Mouse (Mus musculus): ENCODE results near the gene Sstr3. TPM values are rescaled to one million over a fixed set of nuclear protein-coding genes. Genes with fewer than 3 reads are reported as not detected.

Gene Sstr3
- polyA plus RNA-seq, 1 experiment from 2014 or later = 0.58 TPM

- H3K9ac ChIP-seq = no peak overlapping the region
- no peaks in the 10 kb centered on the region for H3K9me3 ChIP-seq (replicated peaks)
- no peaks in the 10 kb centered on the region for H3K27me3 ChIP-seq
- peaks cover 49% of the 10 kb centered on the region for H3K4me1 ChIP-seq
- 0 out of 2 replicates have a peak, but pooled peaks cover 9% of the 10 kb centered on the region for H3K36me3 ChIP-seq
- H3K4me3 ChIP-seq (replicated peaks) = no peak overlapping the region
- 73% methylated on average over 7 of the region's 7 CpGs for WGBS
- ATAC-seq (replicated peaks; ENCODE audit: low FRiP score) = no peak
- 0 out of 2 replicates have a peak overlapping the region, but pooled peaks have one; percentile 91 for H3K27ac ChIP-seq
- H3K4me2 ChIP-seq = peak overlapping the region; percentile 73
These were observed 16.5 kb downstream of the Sstr3 start for GRCm38 (mm10) chr15:78527973-78528372.

- no peak for ATAC-seq (replicated peaks; ENCODE audit: low FRiP score)
- Histone ChIP-seq H3K27ac (no peak overlapping the region), H3K4me3 (replicated peaks) (no peak overlapping the region), H3K4me2 (no peak overlapping the region), H3K9me3 (replicated peaks) (no peaks in the 10 kb centered on the region), H3K4me1 (peaks cover 29% of the 10 kb centered on the region), H3K9ac (no peak overlapping the region), H3K36me3 (0 out of 2 replicates have a peak, but pooled peaks cover 9% of the 10 kb centered on the region), H3K27me3 (no peaks in the 10 kb centered on the region)
- WGBS = 89% methylated on average over 5 of the region's 5 CpGs
These were observed 20.3 kb downstream of the Sstr3 start for GRCm38 (mm10) chr15:78524163-78524562.

GRCm38 (mm10) chr15:78521892-78522291 lies 22.6 kb downstream of the Sstr3 start:
- no peaks in the 10 kb centered on the region for H3K9me3 ChIP-seq (replicated peaks)
- no peak overlapping the region for H3K27ac ChIP-seq
- 73% methylated on average over 6 of the region's 6 CpGs for WGBS
- H3K4me3 ChIP-seq (replicated peaks) = no peak overlapping the region
- H3K4me1 ChIP-seq = peaks cover 13% of the 10 kb centered on the region
- H3K4me2 ChIP-seq = no peak overlapping the region
- no peaks in the 10 kb centered on the region for H3K27me3 ChIP-seq
- no peak overlapping the region for H3K9ac ChIP-seq
- no peak for ATAC-seq (replicated peaks; ENCODE audit: low FRiP score)
- H3K36me3 ChIP-seq = 0 out of 2 replicates have a peak, but pooled peaks cover 9% of the 10 kb centered on the region

- no peak overlapping the region for H3K27ac ChIP-seq
- H3K4me3 ChIP-seq (replicated peaks) = no peak overlapping the region
- 71% methylated on average over 8 of the region's 8 CpGs for WGBS
- no peaks in the 10 kb centered on the region for H3K9me3 ChIP-seq (replicated peaks)
- H3K4me1 ChIP-seq = peaks cover 14% of the 10 kb centered on the region
- H3K4me2 ChIP-seq = no peak overlapping the region
- 0 out of 2 replicates have a peak, but pooled peaks cover 9% of the 10 kb centered on the region for H3K36me3 ChIP-seq
- no peak for ATAC-seq (replicated peaks; ENCODE audit: low FRiP score)
- no peak overlapping the region for H3K9ac ChIP-seq
- H3K27me3 ChIP-seq = no peaks in the 10 kb centered on the region
These were observed 23.2 kb downstream of the Sstr3 start for GRCm38 (mm10) chr15:78521331-78521730.

DNA sequence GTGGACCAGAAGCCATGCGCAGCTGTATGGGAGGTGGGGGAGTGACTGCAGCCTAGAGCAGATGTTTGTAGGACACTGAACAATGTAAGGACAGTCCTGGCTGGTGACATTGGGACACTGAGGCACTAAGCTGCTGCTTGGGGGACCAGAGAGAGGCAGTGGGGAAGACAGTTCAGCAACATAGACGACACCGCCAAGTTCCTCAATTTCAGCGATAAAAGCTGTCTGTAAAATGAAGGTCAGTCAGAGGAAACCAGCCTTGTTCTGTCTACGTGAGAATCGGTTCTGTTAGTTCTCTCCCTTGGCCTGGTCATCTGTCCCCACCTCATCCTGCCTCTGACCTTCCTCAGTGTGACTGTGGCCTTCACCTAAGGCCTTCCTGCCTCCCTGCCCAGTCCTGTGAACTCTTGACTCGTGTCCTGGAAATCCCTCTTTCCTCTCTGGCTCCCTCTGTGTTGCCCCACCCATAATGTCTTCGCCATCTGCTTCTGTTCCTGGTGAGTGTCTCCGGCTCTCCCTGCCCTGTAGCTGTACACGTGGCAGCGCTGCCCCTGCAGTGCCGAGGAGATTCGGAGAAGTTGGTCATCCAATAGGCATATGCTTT lies 24.3 kb downstream of the Sstr3 start:
- H3K36me3 ChIP-seq = 0 out of 2 replicates have a peak, but pooled peaks cover 5% of the 10 kb centered on the region
- no peak for ATAC-seq (replicated peaks; ENCODE audit: low FRiP score)
- 67% methylated on average over 13 of the region's 13 CpGs for WGBS

DNA sequence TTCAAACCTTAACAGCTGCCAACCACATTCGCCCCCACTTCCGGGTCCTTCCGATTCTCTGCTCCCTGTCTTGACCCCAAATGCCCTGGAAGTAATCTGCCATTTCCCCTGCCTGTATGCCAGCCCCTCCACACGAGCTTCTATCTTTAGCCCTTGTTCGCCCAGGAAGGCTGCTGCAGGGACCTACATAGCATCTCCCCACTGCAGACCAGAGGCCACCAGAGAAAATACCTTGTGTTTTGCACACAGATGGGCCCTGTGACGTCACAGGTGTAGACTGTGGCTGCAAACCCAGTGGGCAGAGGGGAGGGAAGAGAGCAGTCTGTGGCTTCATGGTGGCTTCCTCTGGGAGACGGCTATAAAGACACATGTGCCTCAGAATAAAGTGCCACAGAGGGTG lies 26.3 kb downstream of the Sstr3 start:
- no peaks in the 10 kb centered on the region for H3K36me3 ChIP-seq
- no peak for ATAC-seq (replicated peaks; ENCODE audit: low FRiP score)
- H3K4me3 ChIP-seq (replicated peaks) = no peak overlapping the region
- no peaks in the 10 kb centered on the region for H3K9me3 ChIP-seq (replicated peaks)
- no peak overlapping the region for H3K9ac ChIP-seq
- no peaks in the 10 kb centered on the region for H3K27me3 ChIP-seq
- H3K4me1 ChIP-seq = peaks cover 28% of the 10 kb centered on the region
- no peak overlapping the region for H3K4me2 ChIP-seq
- 49% methylated on average over 7 of the region's 7 CpGs for WGBS
- no peak overlapping the region for H3K27ac ChIP-seq

More for the DNA sequence above, 24.3 kb downstream of the Sstr3 start:
- peaks cover 18% of the 10 kb centered on the region for H3K4me1 ChIP-seq
- H3K27ac ChIP-seq = no peak overlapping the region
- no peak overlapping the region for H3K9ac ChIP-seq
- H3K9me3 ChIP-seq (replicated peaks) = no peaks in the 10 kb centered on the region
- H3K27me3 ChIP-seq = no peaks in the 10 kb centered on the region
- no peak overlapping the region for H3K4me3 ChIP-seq (replicated peaks)
- H3K4me2 ChIP-seq = no peak overlapping the region

- Histone ChIP-seq H3K4me2 (no peak overlapping the region), H3K4me1 (peaks cover 47% of the 10 kb centered on the region), H3K36me3 (no peaks in the 10 kb centered on the region), H3K27me3 (no peaks in the 10 kb centered on the region), H3K4me3 (replicated peaks) (no peak overlapping the region), H3K9ac (no peak overlapping the region), H3K27ac (no peak overlapping the region), H3K9me3 (replicated peaks) (no peaks in the 10 kb centered on the region)
- WGBS = 80% methylated on average over 6 of the region's 6 CpGs
- no peak for ATAC-seq (replicated peaks; ENCODE audit: low FRiP score)
These were observed 28.7 kb downstream of the Sstr3 start for GRCm38 (mm10) chr15:78515759-78516158.

DNA sequence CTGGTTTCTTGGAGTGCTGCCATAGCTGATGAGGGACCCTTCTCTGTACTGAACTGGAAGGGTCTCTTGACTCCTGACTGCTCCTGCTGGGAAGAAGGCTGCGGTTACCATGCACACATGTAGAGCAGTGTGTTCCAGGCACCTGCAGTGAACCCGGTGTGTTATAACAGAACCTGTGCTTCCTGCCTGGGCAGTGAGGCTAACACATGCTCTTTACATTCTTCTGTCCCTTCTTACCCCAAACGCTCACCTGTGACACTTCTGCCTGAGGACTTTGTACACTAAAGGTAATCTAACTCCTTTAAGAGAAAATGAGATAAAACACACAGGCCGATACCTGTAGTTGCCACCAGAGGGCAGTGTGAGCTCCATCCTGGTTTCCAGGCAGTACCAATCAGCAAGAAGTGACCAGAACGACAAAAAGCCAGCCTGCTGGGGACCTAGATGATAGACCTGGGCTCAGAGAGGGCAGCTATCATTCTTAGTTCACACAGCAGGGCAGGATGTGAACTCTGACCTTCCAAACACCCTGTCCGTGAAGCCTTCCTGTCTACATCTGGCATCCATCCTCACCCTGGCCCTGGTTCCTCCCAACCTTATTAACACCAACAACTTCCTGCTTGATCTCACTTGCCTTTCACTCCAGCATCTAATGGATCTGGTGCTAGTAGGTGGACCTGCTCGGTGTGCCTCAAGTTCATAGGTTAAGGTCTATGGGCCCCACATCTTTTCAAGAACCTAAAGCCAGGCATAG lies 29.9 kb downstream of the Sstr3 start:
- Histone ChIP-seq H3K4me1 (peaks cover 49% of the 10 kb centered on the region), H3K27ac (no peak overlapping the region), H3K4me2 (no peak overlapping the region), H3K4me3 (replicated peaks) (no peak overlapping the region), H3K9me3 (replicated peaks) (no peaks in the 10 kb centered on the region), H3K9ac (no peak overlapping the region), H3K27me3 (no peaks in the 10 kb centered on the region), H3K36me3 (no peaks in the 10 kb centered on the region)
- no peak; the same call in 1 of the 2 replicates for ATAC-seq (replicated peaks; ENCODE audit: low FRiP score)
- WGBS = 28% methylated on average over 7 of the region's 7 CpGs

DNA sequence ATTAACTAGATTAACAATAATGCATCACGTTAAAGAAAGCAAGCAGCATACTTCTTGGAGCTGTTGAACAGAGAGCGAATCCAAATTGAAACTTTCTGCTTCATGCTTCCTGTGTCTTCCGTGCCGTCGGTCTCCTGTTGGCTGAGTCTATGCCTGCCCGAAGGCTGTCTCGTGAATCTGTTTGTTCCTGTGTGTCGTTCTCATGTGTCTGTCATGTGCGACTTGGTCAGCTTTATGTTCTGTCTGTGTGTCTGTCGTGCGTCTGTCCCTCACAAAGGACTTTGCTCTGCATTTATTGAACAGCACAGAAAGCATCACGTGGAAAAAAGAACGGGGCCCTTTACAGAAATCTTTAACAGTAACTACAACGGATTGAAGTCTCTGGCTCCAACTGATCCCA lies 31.5 kb downstream of the Sstr3 start:
- H3K36me3 ChIP-seq = no peaks in the 10 kb centered on the region
- WGBS = 74% methylated on average over 14 of the region's 14 CpGs
- no peak overlapping the region for H3K4me2 ChIP-seq
- H3K27ac ChIP-seq = peak overlapping the region; percentile 41; the same call in 1 of the 2 replicates
- H3K9me3 ChIP-seq (replicated peaks) = no peaks in the 10 kb centered on the region
- H3K4me1 ChIP-seq = peaks cover 50% of the 10 kb centered on the region
- H3K4me3 ChIP-seq (replicated peaks) = no peak overlapping the region
- H3K9ac ChIP-seq = no peak overlapping the region
- no peak for ATAC-seq (replicated peaks; ENCODE audit: low FRiP score)
- H3K27me3 ChIP-seq = no peaks in the 10 kb centered on the region

- Histone ChIP-seq H3K4me3 (replicated peaks) (no peak overlapping the region), H3K9ac (no peak overlapping the region), H3K4me1 (peaks cover 49% of the 10 kb centered on the region), H3K9me3 (replicated peaks) (no peaks in the 10 kb centered on the region), H3K27ac (no peak overlapping the region), H3K4me2 (no peak overlapping the region), H3K36me3 (no peaks in the 10 kb centered on the region), H3K27me3 (no peaks in the 10 kb centered on the region)
- ATAC-seq (replicated peaks; ENCODE audit: low FRiP score) = no peak
- WGBS = 39% methylated on average over 7 of the region's 7 CpGs
These were observed 32.5 kb downstream of the Sstr3 start for GRCm38 (mm10) chr15:78511951-78512350.

DNA sequence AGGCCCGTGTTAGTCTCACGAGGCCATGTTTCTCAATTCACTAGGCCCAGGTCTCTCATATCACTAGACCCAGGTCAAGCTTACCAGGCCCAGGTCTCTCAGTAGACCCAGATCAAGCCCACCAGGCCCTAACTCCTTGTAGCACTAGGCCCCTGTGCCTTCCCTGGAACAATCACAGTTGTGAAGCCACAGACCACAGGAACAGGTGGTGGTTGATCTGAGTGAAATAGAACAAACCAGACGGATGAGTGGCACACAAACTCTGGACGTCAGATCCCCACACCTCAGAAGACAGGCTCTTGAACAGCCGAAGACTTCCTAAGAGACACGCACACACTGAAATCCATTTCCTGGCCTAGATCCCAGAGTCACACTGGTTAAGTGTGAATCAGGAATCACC lies 33.7 kb downstream of the Sstr3 start:
- Histone ChIP-seq H3K4me1 (peaks cover 41% of the 10 kb centered on the region), H3K27me3 (no peaks in the 10 kb centered on the region), H3K36me3 (no peaks in the 10 kb centered on the region), H3K4me3 (replicated peaks) (no peak overlapping the region), H3K9me3 (replicated peaks) (no peaks in the 10 kb centered on the region), H3K4me2 (no peak overlapping the region), H3K9ac (no peak overlapping the region), H3K27ac (no peak overlapping the region)
- no peak for ATAC-seq (replicated peaks; ENCODE audit: low FRiP score)
- WGBS = 85% methylated on average over 6 of the region's 6 CpGs

GRCm38 (mm10) chr15:78510121-78510576 lies 34.3 kb downstream of the Sstr3 start:
- no peak for ATAC-seq (replicated peaks; ENCODE audit: low FRiP score)
- Histone ChIP-seq H3K27ac (no peak overlapping the region), H3K4me3 (replicated peaks) (no peak overlapping the region), H3K9me3 (replicated peaks) (no peaks in the 10 kb centered on the region), H3K9ac (no peak overlapping the region), H3K4me1 (peaks cover 41% of the 10 kb centered on the region), H3K27me3 (no peaks in the 10 kb centered on the region), H3K36me3 (no peaks in the 10 kb centered on the region), H3K4me2 (no peak overlapping the region)
- 66% methylated on average over 8 of the region's 8 CpGs for WGBS
